Mouse (Mus musculus): Measurements from ENCODE around the gene Nf2. TPM values are rescaled to one million over a fixed set of nuclear protein-coding genes. Genes with fewer than 3 reads are reported as not detected.

Nf2 gene
- polyA plus RNA-seq, 1 experiment, result 46.5 TPM

DNA sequence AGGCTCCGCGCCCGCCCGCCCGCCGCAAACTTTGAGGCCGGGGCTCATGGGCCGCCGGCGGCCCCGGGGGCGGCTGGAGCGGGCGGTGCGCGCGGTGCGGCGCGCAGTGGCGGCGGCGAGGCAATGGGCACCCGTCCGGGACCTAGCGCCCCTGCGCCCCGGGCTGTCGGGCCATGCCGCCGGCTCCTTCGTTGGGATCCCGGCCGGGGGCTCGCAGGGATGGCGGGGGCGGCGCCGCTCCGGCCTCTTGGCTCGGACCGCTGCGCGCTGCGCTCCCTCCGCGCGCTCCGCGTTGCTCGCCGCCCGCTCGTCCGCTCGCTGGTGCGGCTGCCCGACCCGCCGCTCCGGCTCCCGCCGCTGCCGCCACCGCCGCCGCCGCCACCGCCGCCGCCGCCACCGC is 102.6 kb downstream of the Nf2 start, which contains the start of gene Cabp7:
Gene Cabp7 (minus strand): TSS at position 46 of the 400 bp plus-strand sequence.
- no peak for DNase-seq (ENCODE audit: low spot score)

DNA sequence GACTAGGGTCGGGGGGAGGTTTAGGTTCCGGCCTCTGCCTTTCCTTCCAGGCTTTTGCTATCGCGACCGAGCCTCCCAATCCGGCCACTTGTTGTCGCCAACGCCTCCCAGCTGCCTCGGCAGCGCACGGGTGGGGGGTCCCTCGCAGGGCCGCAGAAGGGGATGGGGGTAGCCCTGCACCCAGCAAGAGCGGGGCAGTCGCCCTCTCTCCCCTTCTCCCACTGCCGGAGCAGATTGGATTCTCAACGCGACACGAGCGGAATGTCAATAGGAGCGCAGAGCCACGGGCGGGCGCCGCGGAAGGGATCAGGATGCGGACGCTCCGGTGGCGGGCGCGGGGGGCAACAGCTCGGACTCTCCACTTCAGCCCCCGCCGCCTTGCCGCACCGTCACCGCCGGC is 103.4 kb downstream of the Nf2 start:
- no peak for DNase-seq (ENCODE audit: low spot score)

DNA sequence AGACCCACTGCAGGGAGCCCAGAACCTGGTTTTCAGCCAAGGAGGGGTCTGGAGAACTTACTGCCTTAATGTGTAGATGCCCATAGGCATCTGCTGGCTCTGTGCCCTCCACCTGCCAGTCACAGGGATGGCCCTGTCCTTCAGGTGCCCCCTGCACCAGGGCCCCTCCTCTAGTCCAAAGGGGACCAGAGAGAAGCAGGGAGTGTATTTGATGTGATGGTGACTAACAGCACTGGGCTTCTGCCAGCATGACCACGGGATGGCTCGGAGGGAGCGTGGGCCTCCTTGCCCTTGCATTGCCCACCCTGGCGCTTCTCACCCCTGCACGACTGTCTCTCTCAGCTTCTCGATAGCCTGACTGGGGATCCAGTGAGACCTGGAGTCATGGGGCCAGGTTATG is 104.6 kb downstream of the Nf2 start:
- no peak for DNase-seq (ENCODE audit: low spot score)

DNA sequence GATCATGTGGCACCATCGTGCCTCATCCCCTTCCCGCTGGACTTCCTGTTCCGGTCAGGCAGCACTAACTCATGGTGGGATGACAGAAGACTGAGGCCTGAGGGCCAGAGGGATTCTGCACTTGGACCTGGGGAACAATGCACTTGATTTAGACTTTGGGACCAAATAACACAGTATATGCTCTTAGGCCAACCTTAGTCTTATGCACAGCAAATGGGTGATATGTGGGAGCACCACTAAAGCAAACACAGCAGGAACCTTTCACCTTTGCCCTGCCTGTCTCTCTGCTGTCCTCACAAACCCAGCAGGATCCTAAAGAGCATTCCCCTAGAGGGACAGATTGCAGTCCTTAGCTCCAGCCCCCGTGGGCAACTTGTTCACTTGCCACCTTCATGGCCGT is 108.6 kb downstream of the Nf2 start:
- no peak for DNase-seq (ENCODE audit: low spot score)

DNA sequence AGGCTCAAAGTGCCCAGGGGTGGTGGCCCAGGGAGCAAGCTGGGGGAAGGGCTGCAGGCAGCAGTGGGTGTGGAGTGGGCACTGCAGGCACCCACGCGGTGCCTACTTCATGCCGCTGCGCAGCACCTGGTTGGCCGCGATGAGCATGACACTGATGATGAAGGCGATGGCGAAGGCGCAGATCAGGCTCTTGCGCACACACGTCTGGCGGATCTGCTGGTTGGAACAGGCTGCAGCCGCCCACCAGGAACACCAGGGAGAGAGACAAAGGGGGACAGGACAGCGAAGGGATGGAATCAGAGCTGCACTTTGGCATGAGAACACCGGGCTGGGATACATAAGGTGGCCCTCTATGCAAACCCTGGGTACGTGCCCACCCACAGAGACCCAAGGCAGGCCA is 110.6 kb downstream of the Nf2 start:
- no peak for DNase-seq (ENCODE audit: low spot score)

DNA sequence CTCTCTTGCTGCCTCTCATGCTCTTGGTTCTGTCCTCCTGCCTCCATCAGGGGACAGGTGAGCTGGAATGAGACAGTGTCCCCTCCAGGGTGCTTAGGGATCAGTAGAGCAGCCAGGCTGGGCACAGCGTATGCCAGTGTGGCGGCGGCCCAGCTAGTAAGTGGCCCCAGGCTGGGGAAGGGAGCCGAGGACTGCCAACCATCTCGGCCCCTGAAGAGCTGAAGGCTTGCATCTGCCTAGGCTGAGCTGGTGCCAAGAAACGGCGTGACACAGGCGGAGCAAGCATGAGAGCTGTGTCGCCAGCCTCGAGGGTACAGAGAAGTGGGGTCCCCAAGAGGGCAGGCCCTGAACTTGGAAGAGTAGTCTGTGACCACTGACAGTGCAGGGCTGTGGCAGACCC is 111.7 kb downstream of the Nf2 start:
- no peak for DNase-seq (ENCODE audit: low spot score)

DNA sequence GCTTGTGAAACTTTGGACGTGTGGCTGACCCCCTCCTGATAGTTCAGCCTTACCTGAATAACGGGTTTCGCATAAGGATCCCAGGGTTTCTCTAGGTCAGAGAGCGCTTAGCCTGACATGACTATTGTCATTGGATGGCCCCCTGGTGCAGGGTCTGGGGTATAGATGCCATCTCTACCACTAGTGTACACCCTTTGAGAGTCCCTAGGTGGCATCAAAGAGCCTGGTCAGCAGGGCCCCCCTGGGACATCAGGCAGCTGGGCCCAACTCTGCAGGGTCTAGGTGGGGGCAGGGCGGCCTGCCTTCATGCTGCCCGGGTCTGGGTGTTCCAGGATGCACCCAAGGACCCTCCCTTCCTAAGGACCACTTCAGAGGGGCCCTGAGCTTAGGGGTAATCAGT is 113.0 kb downstream of the Nf2 start:
- DNase-seq (ENCODE audit: low spot score), result no peak

DNA sequence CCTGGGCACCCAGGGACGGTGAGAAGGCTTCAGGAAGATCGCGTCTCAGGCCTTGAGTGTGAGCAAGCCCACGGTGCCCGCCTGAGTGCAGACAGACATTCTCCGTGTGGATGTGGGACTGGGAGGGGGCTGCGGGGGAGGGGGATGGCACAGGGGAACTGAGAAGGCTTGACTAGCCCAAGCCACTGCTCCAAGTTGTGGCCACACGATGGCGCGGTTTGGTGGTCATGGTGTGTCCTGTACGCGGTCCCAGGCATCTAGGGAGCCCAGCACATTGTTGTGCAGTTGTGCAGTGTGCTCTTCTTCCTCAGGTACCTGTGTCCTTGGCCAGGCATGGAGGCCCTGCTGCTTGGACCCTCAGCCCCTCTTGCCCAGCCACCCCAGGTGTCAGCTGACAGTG is 115.2 kb downstream of the Nf2 start:
- DNase-seq (ENCODE audit: low spot score), result no peak

DNA sequence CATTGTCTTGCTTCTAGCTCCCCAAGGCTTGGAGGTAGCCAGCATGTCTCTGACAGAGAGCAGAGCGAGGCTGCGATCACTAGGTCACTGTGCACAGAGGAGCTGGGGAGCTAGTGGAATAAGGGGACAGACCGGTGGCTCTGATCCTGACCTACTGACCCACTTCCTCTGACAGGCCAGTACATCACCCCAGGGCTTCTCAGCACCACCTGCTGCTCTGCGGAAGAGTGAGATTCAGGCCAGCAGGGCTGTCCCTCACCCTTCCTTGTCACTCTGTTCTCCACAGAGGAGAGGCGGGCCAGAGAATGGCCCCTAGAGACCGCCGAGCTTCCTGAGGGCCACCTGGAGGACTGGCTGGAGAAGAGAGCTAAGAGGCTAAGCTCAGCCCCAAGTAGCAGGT is 117.6 kb downstream of the Nf2 start:
- no peak for DNase-seq (ENCODE audit: low spot score)

DNA sequence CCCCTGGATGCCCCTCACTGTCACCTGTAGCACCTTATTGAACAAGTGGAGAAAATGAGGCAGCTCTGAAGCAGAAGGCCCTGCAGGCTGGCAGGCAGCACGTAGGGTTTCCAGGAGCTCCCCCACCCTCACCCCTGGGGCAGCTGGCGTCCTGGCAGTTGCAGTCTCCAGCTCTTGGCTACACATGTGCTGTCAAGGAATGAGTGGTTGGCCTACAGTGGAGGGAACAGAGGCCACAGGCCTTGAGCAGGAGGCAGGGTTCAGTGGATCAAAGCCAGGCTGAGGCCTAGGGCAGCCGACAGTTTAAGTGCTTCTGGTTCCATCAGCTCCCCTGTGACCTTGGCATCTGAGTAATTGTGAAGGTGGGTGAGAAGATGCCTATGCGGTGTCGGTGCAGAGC is 118.4 kb downstream of the Nf2 start:
- DNase-seq (ENCODE audit: low spot score), result no peak

DNA sequence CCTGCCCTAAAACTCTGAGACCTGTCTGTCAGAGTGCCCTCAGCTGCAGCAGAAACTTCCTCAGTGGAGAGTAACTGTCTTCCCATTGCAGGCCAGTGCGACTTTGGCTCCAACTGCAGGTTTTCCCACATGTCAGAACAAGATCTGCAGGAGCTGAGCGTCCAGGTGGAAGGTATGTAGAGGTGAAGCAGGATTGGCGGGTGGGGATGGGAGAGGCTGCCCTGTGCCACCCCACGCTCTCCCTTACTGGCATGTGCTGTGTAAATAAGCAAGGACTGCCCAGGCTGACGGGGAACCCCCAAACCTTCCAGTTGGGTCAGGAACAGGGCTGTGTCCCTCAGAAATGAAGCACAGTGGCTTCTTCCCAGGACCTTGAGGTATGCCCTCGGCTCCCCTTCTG is 119.2 kb downstream of the Nf2 start:
- DNase-seq (ENCODE audit: low spot score), result no peak

DNA sequence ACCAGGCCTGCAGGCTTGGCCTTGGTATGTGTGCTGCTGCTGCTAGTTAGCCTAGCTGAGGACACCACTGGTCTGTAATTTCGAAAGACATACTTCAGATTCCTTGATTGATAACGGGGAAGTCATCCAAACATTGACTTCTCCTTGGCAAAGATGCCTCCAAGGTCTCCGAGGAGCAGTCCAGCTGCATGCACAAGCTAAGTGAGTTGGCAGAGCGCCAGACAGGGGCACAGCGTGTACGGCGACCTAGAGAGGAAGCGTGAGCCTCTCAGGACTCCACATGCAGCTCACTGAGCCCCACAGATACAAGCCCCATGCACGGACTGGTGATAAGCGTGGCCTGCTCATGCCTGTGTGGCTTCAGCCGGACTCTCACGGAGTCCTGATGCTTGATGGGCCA is 119.7 kb downstream of the Nf2 start:
- no peak for DNase-seq (ENCODE audit: low spot score)

DNA sequence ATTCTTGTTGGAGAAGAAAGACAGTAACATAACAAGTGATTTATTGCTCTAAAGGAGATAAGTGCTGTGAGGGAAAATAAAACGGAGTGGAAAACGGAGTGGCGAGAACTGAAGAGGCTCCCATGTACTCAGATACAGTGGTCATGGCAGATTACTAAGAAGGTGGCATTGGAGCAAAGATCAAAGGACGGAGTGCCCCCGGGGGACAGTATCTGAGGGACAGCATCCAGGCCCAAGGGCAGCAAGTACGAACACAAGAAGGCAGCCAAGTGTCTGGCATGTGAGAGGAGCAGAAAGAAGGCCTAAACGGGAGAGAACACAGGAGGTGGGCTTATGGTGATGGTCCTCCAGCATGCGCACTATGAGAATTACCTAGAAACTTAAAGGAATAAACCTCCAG is 127.6 kb downstream of the Nf2 start:
- DNase-seq (ENCODE audit: low spot score), result no peak

DNA sequence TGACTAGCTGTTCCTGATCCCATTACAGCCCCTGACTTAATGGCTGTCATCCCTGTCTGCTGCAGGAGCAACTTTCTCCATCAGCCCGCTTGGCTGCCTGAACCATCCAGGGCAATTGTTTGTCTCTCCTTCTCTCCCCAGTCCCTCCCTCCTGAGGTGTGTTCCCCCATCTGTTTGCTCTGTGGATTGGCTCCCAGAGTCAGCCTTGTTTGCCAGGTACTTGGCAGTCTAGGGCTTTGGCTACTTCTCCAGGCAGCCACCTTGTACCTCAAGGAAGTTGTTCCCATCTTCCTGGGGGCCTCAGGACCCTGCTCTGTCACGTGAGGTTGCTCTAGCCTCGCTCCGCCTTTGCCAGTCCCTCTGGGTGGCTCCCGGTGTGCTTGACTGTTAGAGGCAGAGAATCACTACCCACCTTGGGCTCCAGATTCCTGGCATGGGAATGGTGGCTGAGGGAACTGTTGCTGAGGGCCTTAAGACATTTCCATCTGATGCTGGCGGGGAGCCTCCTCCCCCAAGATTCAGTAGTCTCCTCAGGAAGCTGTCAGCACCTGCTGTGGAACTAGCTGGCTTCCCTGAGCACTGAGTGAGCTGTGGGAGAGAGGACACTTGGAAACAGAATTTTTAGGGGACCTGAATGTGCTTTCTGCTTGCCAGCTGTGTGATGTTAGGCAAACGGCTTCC is 128.3 kb downstream of the Nf2 start:
- DNase-seq (ENCODE audit: low spot score), result no peak

DNA sequence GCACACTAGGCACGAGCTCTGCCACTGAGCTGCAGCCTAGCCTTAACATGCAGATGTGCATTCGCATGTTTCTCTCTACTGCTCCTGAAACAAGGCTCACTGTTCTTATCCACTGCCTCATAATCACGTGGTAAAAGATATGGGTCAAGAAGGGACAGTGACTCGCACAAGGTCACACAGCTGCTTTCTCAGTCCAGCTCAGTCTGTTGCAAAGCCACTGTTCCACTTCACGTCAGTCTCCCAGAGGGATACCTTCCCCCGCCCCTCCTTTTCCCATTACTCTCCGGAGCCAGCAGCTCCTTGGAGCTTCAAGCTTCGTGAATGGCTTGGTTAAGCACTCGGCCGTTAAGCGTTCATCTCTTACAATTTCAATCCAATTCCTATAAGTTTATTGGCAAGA is 128.9 kb downstream of the Nf2 start:
- no peak for DNase-seq (ENCODE audit: low spot score)

DNA sequence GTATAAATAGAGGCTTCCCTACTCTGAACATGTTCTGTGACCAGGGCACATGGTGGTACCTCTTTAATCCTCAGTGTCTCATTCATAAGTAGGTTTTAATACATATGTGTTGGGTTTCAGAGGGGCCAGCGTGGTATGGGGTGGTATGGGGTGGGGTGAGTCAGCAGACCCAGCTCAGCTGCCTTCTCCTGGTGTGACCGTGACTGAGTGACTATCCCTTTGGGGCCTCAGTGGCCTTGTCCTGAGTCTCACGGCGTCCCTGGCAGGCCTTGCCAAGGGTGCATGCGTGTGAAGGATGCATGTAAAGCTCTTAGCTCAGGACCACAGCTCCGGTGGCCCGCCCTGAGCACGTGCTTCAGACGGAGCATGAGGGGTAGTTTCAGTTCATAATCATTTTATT is 129.4 kb downstream of the Nf2 start:
- no peak for DNase-seq (ENCODE audit: low spot score)

DNA sequence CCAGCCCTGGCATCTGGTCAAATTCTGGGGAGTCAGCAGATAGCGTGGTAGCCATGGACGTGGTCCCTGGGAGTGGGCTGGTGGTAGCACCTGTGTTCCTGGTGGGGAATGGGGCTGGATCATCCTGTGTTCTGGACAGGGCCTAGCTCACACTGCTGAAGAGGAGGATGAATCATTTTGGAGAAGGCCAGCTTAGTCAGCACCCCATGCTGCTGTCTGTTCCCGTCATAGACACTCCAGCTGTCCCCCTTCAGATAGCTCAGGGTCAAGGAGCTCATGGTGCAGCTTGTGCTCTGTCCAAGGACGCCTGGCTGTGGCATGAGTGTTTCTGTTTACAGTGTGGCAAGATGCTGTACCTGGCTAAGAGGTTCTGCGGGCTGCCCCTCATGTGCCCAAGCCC is 130.8 kb downstream of the Nf2 start:
- DNase-seq (ENCODE audit: low spot score), result no peak

DNA sequence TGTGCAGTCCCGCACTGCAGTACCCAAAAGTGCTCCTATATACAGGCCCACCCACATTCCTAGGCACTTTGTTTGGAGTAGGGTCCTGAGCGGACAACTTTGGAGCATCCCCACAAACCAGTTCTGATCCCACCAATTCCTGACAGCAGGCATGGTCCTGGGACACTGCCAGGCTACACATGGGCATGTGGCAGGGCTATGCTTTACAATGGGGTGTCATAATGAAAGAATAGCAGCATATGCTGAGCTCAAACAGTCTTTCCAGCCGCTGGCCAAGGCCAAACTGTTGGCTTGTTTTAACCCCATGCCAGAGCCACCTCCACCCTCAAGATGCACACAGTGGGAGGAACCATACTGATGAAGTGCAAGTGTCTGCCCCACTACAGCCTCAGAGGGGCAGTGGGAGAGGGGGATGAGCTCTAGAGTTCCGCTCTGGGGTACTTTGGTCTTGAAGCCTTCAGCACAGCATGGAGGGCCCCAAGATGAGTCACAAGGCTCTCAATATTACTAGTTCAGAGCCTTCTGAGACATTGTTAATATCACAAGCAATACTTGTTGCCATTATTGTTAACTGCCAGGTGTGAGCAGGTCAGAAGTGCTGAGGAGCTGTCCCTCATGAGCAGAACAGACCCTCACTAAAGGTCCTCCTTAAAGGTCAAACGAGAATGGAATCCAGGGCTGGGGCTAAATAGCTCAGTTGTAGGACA is 132.7 kb downstream of the Nf2 start:
- DNase-seq (ENCODE audit: low spot score), result no peak

Other genes with a start within 250 kb of the Nf2 start
- not detected in 2 replicates for gene Gm11032, start 229.5 kb downstream of the Nf2 start, polyA plus RNA-seq (2012; rRNA removed)
- gene Ascc2, start 211.8 kb downstream of the Nf2 start, polyA plus RNA-seq (2012; rRNA removed), result 35.0 and 39.9 TPM in 2 replicates
- gene Uqcr10, start 145.2 kb downstream of the Nf2 start, polyA plus RNA-seq (2012; rRNA removed), result 1,105 and 1,175 TPM in 2 replicates
- gene Zmat5, start 144.9 kb downstream of the Nf2 start, polyA plus RNA-seq (2012; rRNA removed), result 64.8 and 77.0 TPM in 2 replicates
- 0.46 and 0.65 TPM in 2 replicates for gene Cabp7, start 102.8 kb downstream of the Nf2 start, polyA plus RNA-seq (2012; rRNA removed)
- gene Nipsnap1, start 24.4 kb upstream of the Nf2 start, polyA plus RNA-seq (2012; rRNA removed), result 20.6 and 21.4 TPM in 2 replicates
- 34.2 and 35.6 TPM in 2 replicates for gene Thoc5, start 45.8 kb upstream of the Nf2 start, polyA plus RNA-seq (2012; rRNA removed)
- 0.26 and 0.40 TPM in 2 replicates for gene Nefh, start 98.5 kb upstream of the Nf2 start, polyA plus RNA-seq (2012; rRNA removed)
- gene Ap1b1, start 137.3 kb upstream of the Nf2 start, polyA plus RNA-seq (2012; rRNA removed), result 61.9 and 63.1 TPM in 2 replicates
- 2.0 and 3.6 TPM in 2 replicates for gene Rasl10a, start 208.6 kb upstream of the Nf2 start, polyA plus RNA-seq (2012; rRNA removed)
- gene Gas2l1, start 215.8 kb upstream of the Nf2 start, polyA plus RNA-seq (2012; rRNA removed), result 45.8 and 50.5 TPM in 2 replicates
- 17.5 and 20.1 TPM in 2 replicates for gene Rhbdd3, start 249.4 kb upstream of the Nf2 start, polyA plus RNA-seq (2012; rRNA removed)
- 248 and 346 TPM in 2 replicates for gene Ewsr1, start 249.7 kb upstream of the Nf2 start, polyA plus RNA-seq (2012; rRNA removed)

Data from urinary bladder, adult 2 months (tissue).